Mouse (Mus musculus): ENCODE data around the gene Gm10337.

The Gm10337 gene

GRCm38 (mm10) chr15:102516728-102517404, 13.3 kb downstream of the Gm10337 start, which contains the start of gene Map3k12:
Gene Map3k12, minus strand, starts transcription at chr15:102517064.
- DNase-seq (ENCODE audit: low spot score) = peak; percentile 85

- no peak for DNase-seq (ENCODE audit: low spot score)
These were observed 14.1 kb downstream of the Gm10337 start for GRCm38 (mm10) chr15:102517631-102517975.

GRCm38 (mm10) chr15:102517976-102518858, 14.7 kb downstream of the Gm10337 start, which contains the start of gene Tarbp2:
Gene Tarbp2, plus strand, starts transcription at chr15:102518192.
- peak; percentile 100 for DNase-seq (ENCODE audit: low spot score)

GRCm38 (mm10) chr15:102518859-102519201, 15.3 kb downstream of the Gm10337 start:
- no peak for DNase-seq (ENCODE audit: low spot score)

- DNase-seq (ENCODE audit: low spot score) = no peak
These were observed 16.0 kb downstream of the Gm10337 start for GRCm38 (mm10) chr15:102519211-102520141.

GRCm38 (mm10) chr15:102520416-102520815, 16.9 kb downstream of the Gm10337 start:
- peak; percentile 75 for DNase-seq (ENCODE audit: low spot score)

GRCm38 (mm10) chr15:102521480-102521879, 18.0 kb downstream of the Gm10337 start:
- no peak for DNase-seq (ENCODE audit: low spot score)

- peak; percentile 89 for DNase-seq (ENCODE audit: low spot score)
These were observed 21.5 kb downstream of the Gm10337 start, which contains the start of gene Npff for GRCm38 (mm10) chr15:102524892-102525485. Gene Npff, minus strand, starts transcription at chr15:102524942.

- no peak for DNase-seq (ENCODE audit: low spot score)
These were observed 22.8 kb downstream of the Gm10337 start for GRCm38 (mm10) chr15:102526111-102527002.

GRCm38 (mm10) chr15:102527936-102528335, 24.4 kb downstream of the Gm10337 start:
- no peak for DNase-seq (ENCODE audit: low spot score)

- no peak for DNase-seq (ENCODE audit: low spot score)
These were observed 24.9 kb downstream of the Gm10337 start for GRCm38 (mm10) chr15:102528396-102528795.

GRCm38 (mm10) chr15:102530566-102530965, 27.0 kb downstream of the Gm10337 start:
- DNase-seq (ENCODE audit: low spot score) = no peak

GRCm38 (mm10) chr15:102531586-102531985, 28.1 kb downstream of the Gm10337 start:
- no peak for DNase-seq (ENCODE audit: low spot score)

- no peak for DNase-seq (ENCODE audit: low spot score)
These were observed 28.8 kb downstream of the Gm10337 start for GRCm38 (mm10) chr15:102532106-102532900.

- no peak for DNase-seq (ENCODE audit: low spot score)
These were observed 30.4 kb downstream of the Gm10337 start for GRCm38 (mm10) chr15:102533926-102534325.

- no peak for DNase-seq (ENCODE audit: low spot score)
These were observed 41.3 kb downstream of the Gm10337 start for GRCm38 (mm10) chr15:102544801-102545200.

GRCm38 (mm10) chr15:102546246-102546645, 42.7 kb downstream of the Gm10337 start:
- no peak for DNase-seq (ENCODE audit: low spot score)

GRCm38 (mm10) chr15:102546677-102547427, 43.3 kb downstream of the Gm10337 start:
- peak; percentile 53 for DNase-seq (ENCODE audit: low spot score)

GRCm38 (mm10) chr15:102547478-102547877, 44.0 kb downstream of the Gm10337 start:
- DNase-seq (ENCODE audit: low spot score) = peak; percentile 30
